Mouse (Mus musculus) left cerebral cortex, adult 9 months (tissue): ENCODE measurements around the gene Knstrn.

Experiments
- DNase-seq, 2 experiments: peaks; one replicate each; pipeline ENCODE4 v3.0.0; 2022; ENCODE audit warnings: low spot score in 2 of 2

The Knstrn gene

DNA sequence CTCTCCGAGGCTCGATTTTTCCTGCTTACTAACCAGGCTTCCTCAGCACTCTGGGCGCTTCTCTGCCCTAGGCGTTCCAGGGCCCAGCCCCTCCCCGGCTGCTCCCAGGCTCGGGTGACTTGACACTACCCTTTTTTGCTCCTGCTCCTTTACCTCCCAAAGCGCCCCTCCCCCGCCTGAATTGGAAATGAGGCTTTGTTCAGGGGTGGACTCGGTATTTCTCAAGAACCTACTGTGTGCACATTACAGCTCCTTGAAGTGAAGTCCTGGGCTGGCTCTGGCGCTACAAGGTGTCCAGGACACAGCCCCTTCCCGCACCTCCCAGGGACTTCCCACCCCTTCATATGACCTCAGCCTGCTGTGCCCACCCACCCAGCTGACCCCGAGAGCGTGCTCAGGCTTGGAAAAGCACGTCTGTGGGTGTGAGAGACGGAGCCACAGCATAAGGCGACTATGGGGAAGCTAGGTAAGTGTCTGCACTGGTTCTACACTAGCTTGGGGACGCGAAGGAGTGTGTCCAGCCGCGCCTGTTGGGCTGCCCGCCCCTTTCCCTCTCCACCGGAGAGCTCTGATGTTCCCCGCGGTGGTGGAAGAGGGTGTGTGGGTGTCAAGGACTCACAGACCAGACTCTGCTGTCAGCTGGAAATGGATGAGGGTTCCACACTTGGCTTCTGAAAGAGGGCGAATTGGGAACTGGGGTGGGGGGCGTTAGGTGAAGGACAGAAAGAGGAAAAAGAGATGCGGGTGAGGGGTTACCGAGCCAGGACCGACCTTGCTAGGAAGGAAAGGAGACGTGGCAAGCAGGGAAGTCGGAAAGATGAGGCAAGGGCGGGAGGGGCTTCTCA is 86.4 kb downstream of the Knstrn start, which contains the start of gene Bahd1:
Gene Bahd1, plus strand, starts transcription at position 397 of the 845 bp plus-strand sequence.
- peak in 1 of 2 experiments; percentile 44 for DNase-seq

DNA sequence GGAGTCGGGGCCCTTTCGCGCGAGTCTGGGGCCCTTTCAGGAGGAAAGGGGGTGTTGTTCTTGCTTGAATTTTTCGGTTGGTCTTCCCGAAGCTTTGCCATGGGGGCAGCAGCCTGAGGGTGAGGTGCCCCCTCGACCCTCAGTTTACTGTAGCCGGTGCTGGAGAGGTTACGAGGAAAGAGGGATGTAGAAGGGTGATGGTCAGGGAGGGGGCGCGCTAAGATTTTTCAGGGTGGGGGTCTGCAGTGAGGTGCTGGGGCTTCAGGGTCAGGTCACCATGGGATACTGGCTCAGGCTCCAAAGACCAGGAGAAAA is 87.0 kb downstream of the Knstrn start:
- no peak for DNase-seq

DNA sequence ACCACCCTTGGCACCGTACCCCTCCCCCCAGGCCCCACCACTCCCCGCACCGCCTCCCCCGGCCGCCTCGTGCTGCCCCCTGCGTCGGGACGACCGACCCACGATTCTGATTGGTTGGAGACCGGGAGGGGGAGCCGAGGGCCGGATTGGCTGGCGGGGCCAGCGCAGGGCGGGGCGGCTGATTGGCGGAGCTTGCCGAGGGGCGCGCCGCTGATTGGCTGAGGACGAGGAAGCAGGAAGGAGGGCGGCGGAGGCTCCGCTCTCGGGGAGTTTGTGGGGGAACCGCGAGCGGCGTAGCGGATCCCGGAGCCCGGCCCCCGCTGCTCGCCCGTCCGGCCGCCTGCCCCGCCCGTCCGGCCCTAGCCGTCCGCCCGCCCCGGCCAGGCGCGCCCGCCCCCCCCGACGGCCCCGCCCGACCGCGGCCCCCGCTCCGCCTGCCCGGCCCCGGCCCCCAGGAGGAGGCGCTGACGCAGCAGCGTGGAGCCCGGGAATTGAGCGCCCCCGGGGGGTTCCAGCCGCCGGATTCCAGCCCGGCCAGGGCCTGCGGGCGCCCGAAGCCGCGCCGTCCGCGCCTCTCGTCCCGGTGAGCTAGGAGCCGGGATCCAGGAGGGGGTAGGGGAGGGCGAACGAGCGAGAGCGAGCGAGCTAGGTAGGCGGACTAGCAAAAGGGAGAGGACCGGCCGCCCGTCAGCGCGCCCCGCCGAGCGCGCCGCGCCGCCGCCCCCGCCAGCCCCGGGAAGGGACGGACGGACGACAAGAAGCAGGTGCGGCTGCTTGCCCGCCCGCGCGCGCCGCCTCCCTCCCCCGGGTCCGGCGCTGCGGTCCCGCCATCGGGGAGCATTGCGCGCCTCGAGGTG is 87.6 kb downstream of the Knstrn start:
- DNase-seq = peak; percentile 91 to 97

DNA sequence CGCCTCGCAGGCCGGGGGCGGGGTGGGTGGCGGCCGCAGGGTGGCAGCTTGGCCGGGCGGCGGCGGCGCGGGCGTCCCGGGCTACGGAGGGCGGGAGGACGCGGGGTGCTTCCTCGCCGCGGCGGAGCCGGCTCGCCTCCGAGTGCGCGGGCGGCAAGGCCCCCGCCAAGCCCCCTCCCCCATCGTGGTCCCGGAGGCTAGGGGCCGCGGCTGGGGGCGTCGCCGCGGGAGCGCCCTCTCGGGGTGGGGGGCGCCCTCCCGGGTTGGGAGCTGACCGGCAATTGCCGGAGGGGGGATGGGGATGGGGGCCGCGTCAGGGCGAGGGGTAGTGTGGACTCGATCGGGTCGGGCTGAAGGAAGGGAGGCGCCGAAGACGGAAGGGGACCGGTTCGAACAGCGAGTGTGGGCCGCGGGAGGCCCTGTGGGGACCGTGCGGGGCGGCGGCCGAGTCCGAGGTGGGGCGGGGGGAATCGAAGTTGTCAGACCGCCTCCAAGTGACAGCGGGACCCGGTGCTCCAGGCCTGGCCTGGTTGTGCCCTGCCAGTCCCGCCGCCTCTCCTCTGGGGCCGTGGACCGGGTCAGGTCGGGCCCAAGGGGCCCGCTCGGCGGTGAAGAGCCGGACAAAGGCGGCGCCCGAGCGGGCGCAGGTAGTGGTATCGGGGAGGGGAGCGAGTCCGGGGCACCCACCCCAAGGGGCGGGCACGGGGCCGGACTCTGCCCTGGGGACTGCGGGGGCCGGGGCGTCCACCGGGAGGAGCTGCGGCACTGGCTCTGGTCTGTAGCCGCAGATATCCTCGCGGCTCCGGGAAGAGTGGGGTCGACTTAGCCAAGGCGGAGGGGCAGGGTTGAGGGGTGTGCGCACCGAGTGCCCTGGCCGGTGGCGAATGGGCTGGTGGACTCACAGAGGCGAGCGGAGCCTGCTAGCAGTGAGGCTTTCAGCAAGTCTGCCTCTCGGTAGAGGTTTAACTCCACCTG is 88.5 kb downstream of the Knstrn start:
- no peak for DNase-seq

DNA sequence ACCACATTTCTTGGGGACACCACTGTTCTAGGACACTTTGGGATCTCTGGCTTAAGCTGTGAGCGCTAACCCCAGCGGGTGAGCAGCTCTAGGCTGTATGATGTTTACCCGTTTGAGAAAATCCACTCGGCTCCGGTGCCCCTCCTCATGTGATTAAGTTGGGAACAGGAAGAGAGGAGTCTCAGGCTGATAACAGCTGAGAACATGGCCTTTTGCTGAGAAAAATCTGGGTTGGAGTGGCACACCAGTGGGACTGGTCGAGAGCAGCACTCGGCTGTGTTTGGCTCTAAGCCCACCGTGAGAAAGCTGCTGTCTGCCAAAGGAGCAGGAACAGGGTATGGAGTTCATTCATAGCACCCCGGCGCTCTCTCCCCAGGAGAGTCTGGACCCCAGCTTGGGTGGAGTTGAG is 89.5 kb downstream of the Knstrn start:
- no peak for DNase-seq
